Mouse (Mus musculus): Measurements from ENCODE around the gene Dhx36.

- TF ChIP-seq POLR2A (IDR thresholded peaks at IDR 0.05; ENCODE audit: insufficient read depth, low read length) (no peak), CTCF (IDR thresholded peaks at IDR 0.05; ENCODE audit: low read depth, low read length) (no peak)
Observed at GRCm38 (mm10) chr3:62447151-62447550, 59.7 kb downstream of the Dhx36 start.
